Mouse (Mus musculus) myocyte (in vitro differentiated cells): ENCODE measurements around the gene Mrtfb. TPM values are rescaled to one million over a fixed set of nuclear protein-coding genes. Genes with fewer than 3 reads are reported as not detected.

Source experiments
- H3K27me3 ChIP-seq: one replicate; pipeline ENCODE4 v1.6.1; 2011; ENCODE audit not compliant: control insufficient read depth, insufficient read depth, insufficient read length
- H3K36me3 ChIP-seq: one replicate; pipeline ENCODE4 v1.6.1; 2011; ENCODE audit not compliant: control insufficient read depth, insufficient read depth
- H3K4me2 ChIP-seq: one replicate; pipeline ENCODE4 v1.6.1; 2011; ENCODE audit warnings: low read depth, control low read depth
- H3K4me3 ChIP-seq: one replicate; pipeline ENCODE4 v1.5.1; 2011; ENCODE audit warnings: mild to moderate bottlenecking, control low read depth, moderate library complexity
- H3K79me2 ChIP-seq: one replicate; pipeline ENCODE4 v1.6.1; 2011; ENCODE audit not compliant: control insufficient read depth, insufficient read depth
- H3ac ChIP-seq: one replicate; pipeline ENCODE4 v1.6.1; 2011; ENCODE audit not compliant: control insufficient read depth, insufficient read length
- CEBPB ChIP-seq: IDR thresholded peaks from 2 replicates; pipeline ENCODE4 v1.6.1; 2011; ENCODE audit warnings: mild to moderate bottlenecking, moderate library complexity; ENCODE audit not compliant: poor library complexity, insufficient read depth, severe bottlenecking
- E2F4 ChIP-seq: IDR thresholded peaks from one replicate; pipeline ENCODE4 v1.6.1; 2011; ENCODE audit warnings: mild to moderate bottlenecking, control low read depth, moderate library complexity; ENCODE audit not compliant: insufficient read depth
- MAX ChIP-seq: IDR thresholded peaks from one replicate; pipeline ENCODE4 v1.6.1; 2011; ENCODE audit warnings: low read depth, mild to moderate bottlenecking, control low read depth
- MYOD1 ChIP-seq, 3 experiments: IDR thresholded peaks; one replicate each; pipeline ENCODE4 v1.6.1; 2011; ENCODE audit warnings: control low read depth in 2 of 3, low read depth in 2 of 3, mild to moderate bottlenecking in 2 of 3, moderate library complexity in 1 of 3; ENCODE audit not compliant: insufficient read length in 2 of 3, control insufficient read depth in 1 of 3
- MYOG ChIP-seq, 3 experiments: IDR thresholded peaks; one replicate each; pipeline ENCODE4 v1.6.1; 2011; ENCODE audit warnings: control low read depth in 2 of 3, low read depth in 2 of 3, mild to moderate bottlenecking in 2 of 3; ENCODE audit not compliant: insufficient read length in 2 of 3, control insufficient read depth in 1 of 3, insufficient read depth in 1 of 3
- POLR2A ChIP-seq: IDR thresholded peaks from one replicate; pipeline ENCODE4 v1.6.1; 2011; ENCODE audit warnings: low read depth, mild to moderate bottlenecking, control low read depth, moderate library complexity; ENCODE audit not compliant: insufficient read length
- POLR2AphosphoS2 ChIP-seq: IDR thresholded peaks from one replicate; pipeline ENCODE4 v1.6.1; 2011; ENCODE audit warnings: low read depth, control low read depth; ENCODE audit not compliant: insufficient read length
- REST ChIP-seq: IDR thresholded peaks from one replicate; pipeline ENCODE4 v1.6.1; 2011; ENCODE audit warnings: mild to moderate bottlenecking, control low read depth, moderate library complexity; ENCODE audit not compliant: insufficient read depth, insufficient read length
- SRF ChIP-seq: IDR thresholded peaks from one replicate; pipeline ENCODE4 v1.6.1; 2011; ENCODE audit warnings: low read depth; ENCODE audit not compliant: control insufficient read depth, insufficient read length
- TCF12 ChIP-seq: IDR thresholded peaks from one replicate; pipeline ENCODE4 v1.6.1; 2011; ENCODE audit warnings: mild to moderate bottlenecking, control low read depth; ENCODE audit not compliant: poor library complexity, insufficient read depth, severe bottlenecking
- TCF3 ChIP-seq: IDR thresholded peaks from one replicate; pipeline ENCODE4 v1.6.1; 2011; ENCODE audit warnings: low read depth, control low read depth; ENCODE audit not compliant: insufficient read length
- USF1 ChIP-seq: IDR thresholded peaks from one replicate; pipeline ENCODE4 v1.6.1; 2011; ENCODE audit warnings: low read depth, mild to moderate bottlenecking, control low read depth, moderate library complexity
- polyA plus RNA-seq: library from polyadenylated mRNA; unstranded; fragments of >200 nt; fragmentation: generic; extraction: Trizol; gene quantifications from one replicate; pipeline ENCODE4 v1.2.1, GENCODE M21; 2012; ENCODE audit warnings: missing spikeins

The Mrtfb gene
- polyA plus RNA-seq, 1 experiment, result 5.2 TPM

DNA sequence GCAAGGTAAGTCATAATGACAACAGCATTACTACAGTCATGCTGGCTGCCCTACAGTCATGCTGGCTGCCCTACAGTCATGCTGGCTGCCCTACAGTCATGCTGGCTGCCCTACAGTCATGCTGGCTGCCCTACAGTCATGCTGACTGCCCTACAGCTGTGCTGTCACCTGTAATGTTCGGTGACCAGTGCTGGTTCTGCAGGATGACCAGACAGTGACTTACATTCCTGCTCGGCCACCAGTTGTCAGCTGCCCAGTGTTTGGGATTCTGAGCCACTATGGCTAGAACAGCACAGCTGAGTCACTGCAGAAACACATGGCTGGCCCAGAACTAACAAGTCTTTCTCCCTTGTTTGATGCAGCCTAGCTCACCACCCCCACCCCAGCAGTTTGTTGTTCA is 149.1 kb downstream of the Mrtfb start:
- H3K27me3 ChIP-seq, result no peaks in the 10 kb centered on the region
- TF ChIP-seq POLR2AphosphoS2 (no peak), REST (no peak), TCF3 (peak; percentile 17), MYOG (IDR thresholded peaks at IDR 0.05; ENCODE audit: control insufficient read depth in 1 of 3, insufficient read depth in 1 of 3, insufficient read length in 2 of 3, low read depth in 2 of 3) (peak in 2 of 3 experiments; percentile 69 to 85), MYOD1 (IDR thresholded peaks at IDR 0.05; ENCODE audit: control insufficient read depth in 1 of 3, insufficient read length in 2 of 3, low read depth in 2 of 3) (peak in 2 of 3 experiments; percentile 59 to 60)
- H3ac ChIP-seq, result no peak overlapping the region
- no peak overlapping the region for H3K4me3 ChIP-seq
- H3K4me2 ChIP-seq, result no peak overlapping the region
- no peaks in the 10 kb centered on the region for H3K79me2 ChIP-seq
- H3K36me3 ChIP-seq, result peaks cover 27% of the 10 kb centered on the region

- Histone ChIP-seq H3K27me3 (no peaks in the 10 kb centered on the region), H3K4me3 (no peak overlapping the region), H3K79me2 (no peaks in the 10 kb centered on the region), H3K36me3 (peaks cover 40% of the 10 kb centered on the region), H3ac (no peak overlapping the region), H3K4me2 (no peak overlapping the region)
- TF ChIP-seq MAX (no peak), REST (no peak), MYOG (IDR thresholded peaks at IDR 0.05; ENCODE audit: control insufficient read depth in 1 of 3, insufficient read depth in 1 of 3, insufficient read length in 2 of 3, low read depth in 2 of 3) (no peak), E2F4 (no peak), POLR2AphosphoS2 (no peak), TCF3 (no peak)
These were observed 153.4 kb downstream of the Mrtfb start for GRCm38 (mm10) chr16:13409530-13410163.

GRCm38 (mm10) chr16:13410760-13411159 is 154.5 kb downstream of the Mrtfb start:
- Histone ChIP-seq H3K4me3 (no peak overlapping the region), H3K27me3 (no peaks in the 10 kb centered on the region), H3K79me2 (no peaks in the 10 kb centered on the region), H3ac (no peak overlapping the region), H3K4me2 (no peak overlapping the region), H3K36me3 (peaks cover 40% of the 10 kb centered on the region)
- TF ChIP-seq USF1 (no peak), SRF (no peak), TCF12 (no peak), POLR2A (no peak), MYOG (IDR thresholded peaks at IDR 0.05; ENCODE audit: control insufficient read depth in 1 of 3, insufficient read depth in 1 of 3, insufficient read length in 2 of 3, low read depth in 2 of 3) (no peak), CEBPB (no peak), E2F4 (no peak), POLR2AphosphoS2 (no peak), MYOD1 (IDR thresholded peaks at IDR 0.05; ENCODE audit: control insufficient read depth in 1 of 3, insufficient read length in 2 of 3, low read depth in 2 of 3) (no peak), TCF3 (no peak), MAX (no peak), REST (no peak)

- Histone ChIP-seq H3K79me2 (no peaks in the 10 kb centered on the region), H3ac (no peak overlapping the region), H3K4me2 (no peak overlapping the region), H3K4me3 (no peak overlapping the region), H3K27me3 (no peaks in the 10 kb centered on the region), H3K36me3 (peaks cover 40% of the 10 kb centered on the region)
- no peak for TF ChIP-seq MYOD1 (IDR thresholded peaks at IDR 0.05; ENCODE audit: control insufficient read depth in 1 of 3, insufficient read length in 2 of 3, low read depth in 2 of 3)
- no peak for TF ChIP-seq MAX
- TF ChIP-seq CEBPB, result no peak
- no peak for TF ChIP-seq USF1
- no peak for TF ChIP-seq TCF3
- no peak for TF ChIP-seq SRF
- TF ChIP-seq POLR2AphosphoS2, result no peak
- no peak for TF ChIP-seq TCF12
- TF ChIP-seq POLR2A, result no peak
- no peak for TF ChIP-seq MYOG (IDR thresholded peaks at IDR 0.05; ENCODE audit: control insufficient read depth in 1 of 3, insufficient read depth in 1 of 3, insufficient read length in 2 of 3, low read depth in 2 of 3)
- no peak for TF ChIP-seq E2F4
These were observed 155.2 kb downstream of the Mrtfb start for GRCm38 (mm10) chr16:13411531-13411930.

GRCm38 (mm10) chr16:13414566-13414965 is 158.3 kb downstream of the Mrtfb start:
- Histone ChIP-seq H3K4me2 (peak overlapping the region; percentile 37), H3K36me3 (peaks cover 22% of the 10 kb centered on the region), H3K4me3 (no peak overlapping the region), H3ac (no peak overlapping the region), H3K27me3 (no peaks in the 10 kb centered on the region), H3K79me2 (no peaks in the 10 kb centered on the region)
- TF ChIP-seq POLR2A, result no peak
- TF ChIP-seq REST, result no peak
- TF ChIP-seq SRF, result no peak
- no peak for TF ChIP-seq CEBPB
- TF ChIP-seq MAX, result no peak
- TF ChIP-seq E2F4, result no peak
- TF ChIP-seq MYOD1 (IDR thresholded peaks at IDR 0.05; ENCODE audit: control insufficient read depth in 1 of 3, insufficient read length in 2 of 3, low read depth in 2 of 3), result peak in 2 of 3 experiments; percentile 16 to 20
- TF ChIP-seq TCF12, result no peak
- no peak for TF ChIP-seq USF1
- no peak for TF ChIP-seq POLR2AphosphoS2
- TF ChIP-seq MYOG (IDR thresholded peaks at IDR 0.05; ENCODE audit: control insufficient read depth in 1 of 3, insufficient read depth in 1 of 3, insufficient read length in 2 of 3, low read depth in 2 of 3), result peak in 1 of 3 experiments; percentile 44
- no peak for TF ChIP-seq TCF3
